Mouse (Mus musculus) spleen, adult 2 months (tissue): ENCODE measurements around the gene Ube2v1. TPM values are rescaled to one million over a fixed set of nuclear protein-coding genes. Genes with fewer than 3 reads are reported as not detected.
A peak's percentile ranks its signal among the peaks of the same experiment; 100 is the strongest.

Experiments
- DNase-seq, 2 experiments: peaks; one replicate each; pipeline versions ENCODE4 v3.0.0 to v3.0.0-alpha.2; 2012 to 2021; ENCODE audit warnings: low spot score in 2 of 2, low read depth in 1 of 2
- H3K27ac ChIP-seq: fragments of 200-500 bp; 2 replicates; pipeline ENCODE4 v1.5.1; 2012; ENCODE audit warnings: low read length, inconsistent platforms; ENCODE audit not compliant: insufficient read depth
- H3K27me3 ChIP-seq: fragments of 200-500 bp; 2 replicates; pipeline ENCODE4 v1.6.1; 2012; ENCODE audit warnings: mild to moderate bottlenecking, moderate library complexity, low read length, inconsistent platforms; ENCODE audit not compliant: control insufficient read depth, insufficient read depth
- H3K36me3 ChIP-seq: fragments of 200-500 bp; 2 replicates; pipeline ENCODE4 v1.6.1; 2012; ENCODE audit warnings: mild to moderate bottlenecking, low read length, inconsistent platforms; ENCODE audit not compliant: control insufficient read depth, insufficient read depth
- H3K4me1 ChIP-seq: fragments of 200-500 bp; 2 replicates; pipeline ENCODE4 v1.6.1; 2011; ENCODE audit warnings: inconsistent platforms; ENCODE audit not compliant: control insufficient read depth, insufficient read depth, insufficient read length
- H3K4me3 ChIP-seq: fragments of 200-500 bp; 2 replicates; pipeline ENCODE4 v1.5.1; 2011; ENCODE audit warnings: mild to moderate bottlenecking, inconsistent platforms; ENCODE audit not compliant: insufficient read depth, insufficient read length; ENCODE audit errors: extremely low read depth
- CTCF ChIP-seq: fragments of 200-500 bp; IDR thresholded peaks from 2 replicates; pipeline ENCODE4 v1.5.1; 2011; ENCODE audit warnings: mild to moderate bottlenecking, inconsistent platforms; ENCODE audit not compliant: insufficient read depth, insufficient read length, insufficient replicate concordance; ENCODE audit errors: extremely low read depth
- POLR2A ChIP-seq: fragments of 200-500 bp; IDR thresholded peaks from 2 replicates; pipeline ENCODE4 v1.6.1; 2011; ENCODE audit warnings: low read depth, low read length, inconsistent platforms
- WGBS: fragments of 180-500 bp; shearing (Covaris S2); methylation state at CpG from one replicate; pipeline ENCODE4 v1.1.7; 2018; 5-methylcytosine and 5-hydroxymethylcytosine counted together
- polyA plus RNA-seq: library from polyadenylated mRNA; depleted of rRNA; stranded (reverse); fragments of >200 nt; gene quantifications from 2 replicates; pipeline ENCODE4 v1.2.3, GENCODE M21; 2012

The Ube2v1 gene
- polyA plus RNA-seq, 1 experiment = 85.2 TPM

DNA sequence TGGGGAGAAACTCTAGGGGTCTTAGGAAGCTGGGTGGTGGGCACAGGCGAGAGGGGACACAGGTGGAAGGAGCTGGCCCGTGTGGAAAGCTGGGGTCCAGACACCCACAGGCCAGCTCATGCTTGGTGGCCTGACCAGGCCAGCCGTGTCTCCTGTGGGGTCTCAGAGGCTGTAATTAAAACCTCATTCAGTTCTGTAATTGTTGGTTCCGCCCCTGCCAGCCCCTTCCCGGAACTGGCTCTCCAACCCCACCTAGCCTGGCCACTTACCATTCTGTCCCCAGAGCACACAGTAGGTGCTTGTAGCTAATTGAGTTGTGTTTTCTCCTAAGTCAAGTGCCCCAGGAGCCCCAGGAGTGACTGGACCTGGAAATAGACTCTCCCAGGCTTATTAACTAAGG is 32.7 kb downstream of the Ube2v1 start:
- Histone ChIP-seq H3K27me3 (no peaks in the 10 kb centered on the region), H3K27ac (no peak overlapping the region), H3K4me1 (no peaks in the 10 kb centered on the region), H3K36me3 (no peaks in the 10 kb centered on the region), H3K4me3 (no peak overlapping the region)
- WGBS = 89% methylated on average over 5 of the region's 5 CpGs
- no peak for DNase-seq
- no peak for TF ChIP-seq POLR2A
- TF ChIP-seq CTCF = no peak

DNA sequence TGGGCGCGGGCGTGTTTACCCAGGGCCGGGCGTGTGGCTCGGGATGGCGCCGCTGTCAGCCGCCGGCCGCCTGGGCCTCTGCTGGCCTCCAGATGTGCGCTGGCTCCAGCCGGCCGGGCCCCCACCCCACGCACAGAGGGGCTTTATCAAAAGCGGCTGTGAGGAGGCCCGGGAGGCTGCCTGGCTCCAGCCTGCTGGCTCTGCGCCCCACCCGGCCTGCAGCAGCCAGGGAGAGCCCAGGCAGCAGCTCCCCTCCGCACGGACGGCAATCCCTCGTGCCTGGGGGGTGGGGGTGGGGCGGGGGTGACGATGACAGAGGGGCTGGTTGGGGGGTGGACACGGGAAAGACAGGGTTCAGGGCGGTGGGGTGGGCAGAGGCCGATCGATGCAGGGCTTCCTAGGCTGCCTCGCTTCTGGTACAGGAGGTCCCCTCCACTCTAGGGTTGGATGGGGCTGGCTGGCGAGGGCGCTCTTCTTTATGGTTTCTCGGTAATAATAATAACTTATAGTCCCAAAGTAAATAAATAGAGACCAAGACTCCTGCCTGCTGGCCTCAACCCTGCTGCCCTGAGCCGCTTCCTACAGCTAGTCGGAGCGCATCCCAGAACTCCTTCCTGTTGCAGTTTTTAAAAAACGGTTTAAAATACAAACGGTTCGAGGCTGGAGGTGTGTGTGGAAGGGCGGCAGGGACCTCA is 34.3 kb downstream of the Ube2v1 start:
- 86% methylated on average over 40 of the region's 40 CpGs for WGBS
- H3K4me3 ChIP-seq = no peak overlapping the region
- no peaks in the 10 kb centered on the region; the same call in 1 of the 2 replicates for H3K4me1 ChIP-seq
- no peaks in the 10 kb centered on the region for H3K27me3 ChIP-seq
- TF ChIP-seq CTCF = no peak
- H3K27ac ChIP-seq = peak overlapping the region; percentile 36; the same call in 1 of the 2 replicates
- H3K36me3 ChIP-seq = no peaks in the 10 kb centered on the region
- no peak for DNase-seq

DNA sequence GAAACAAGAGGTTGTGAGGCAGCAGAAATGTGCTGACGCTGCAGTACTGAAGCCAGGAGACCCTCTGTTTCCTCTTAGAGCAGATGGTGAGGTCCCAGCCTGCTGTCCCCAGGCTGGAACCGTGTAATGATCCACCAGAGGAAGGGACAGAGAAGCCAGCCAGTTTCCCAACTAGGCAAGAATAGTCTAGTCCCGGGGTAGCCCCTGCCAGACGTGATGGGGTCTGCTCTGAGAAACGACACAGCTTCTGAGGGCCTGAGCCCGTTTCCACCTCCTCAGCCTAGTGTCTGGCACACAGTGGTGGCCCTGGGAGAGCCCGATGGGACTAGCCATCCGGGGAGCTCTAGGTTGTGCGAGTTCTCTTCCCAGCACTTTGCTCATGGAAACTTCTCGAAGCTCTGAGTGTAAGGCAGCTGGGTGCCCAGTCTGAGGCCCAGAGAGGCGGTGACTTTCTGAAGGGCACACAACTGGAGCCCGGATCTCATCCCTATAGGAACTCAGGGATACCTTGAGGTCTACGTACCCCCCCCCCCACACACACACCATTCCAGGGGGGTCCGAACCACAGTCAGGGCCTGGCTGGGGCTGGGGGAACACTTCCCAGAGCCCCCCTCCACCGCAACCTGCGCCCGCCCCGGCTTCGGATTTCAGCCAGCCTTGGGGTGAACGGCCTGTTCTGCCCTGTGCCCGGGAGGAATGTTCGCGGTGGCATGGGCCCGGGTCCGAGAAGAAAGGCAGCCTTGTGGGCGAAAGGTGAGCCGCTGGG is 35.0 kb downstream of the Ube2v1 start:
- WGBS = 85% methylated on average over 27 of the region's 27 CpGs
- H3K4me1 ChIP-seq = no peaks in the 10 kb centered on the region; the same call in 1 of the 2 replicates
- H3K4me3 ChIP-seq = no peak overlapping the region
- no peaks in the 10 kb centered on the region for H3K27me3 ChIP-seq
- TF ChIP-seq CTCF (no peak), POLR2A (no peak)
- no peaks in the 10 kb centered on the region for H3K36me3 ChIP-seq
- peak overlapping the region; percentile 36; the same call in 1 of the 2 replicates for H3K27ac ChIP-seq
- no peak for DNase-seq

- Histone ChIP-seq H3K4me1 (no peaks in the 10 kb centered on the region; the same call in 1 of the 2 replicates), H3K27me3 (no peaks in the 10 kb centered on the region), H3K36me3 (no peaks in the 10 kb centered on the region), H3K27ac (peak overlapping the region; percentile 60), H3K4me3 (no peak overlapping the region)
- no peak for TF ChIP-seq POLR2A
- no peak for TF ChIP-seq CTCF
- WGBS = 56% methylated on average over 4 of the region's 4 CpGs
- DNase-seq = no peak
Observed at GRCm38 (mm10) chr2:167596262-167596661, 35.6 kb downstream of the Ube2v1 start.

DNA sequence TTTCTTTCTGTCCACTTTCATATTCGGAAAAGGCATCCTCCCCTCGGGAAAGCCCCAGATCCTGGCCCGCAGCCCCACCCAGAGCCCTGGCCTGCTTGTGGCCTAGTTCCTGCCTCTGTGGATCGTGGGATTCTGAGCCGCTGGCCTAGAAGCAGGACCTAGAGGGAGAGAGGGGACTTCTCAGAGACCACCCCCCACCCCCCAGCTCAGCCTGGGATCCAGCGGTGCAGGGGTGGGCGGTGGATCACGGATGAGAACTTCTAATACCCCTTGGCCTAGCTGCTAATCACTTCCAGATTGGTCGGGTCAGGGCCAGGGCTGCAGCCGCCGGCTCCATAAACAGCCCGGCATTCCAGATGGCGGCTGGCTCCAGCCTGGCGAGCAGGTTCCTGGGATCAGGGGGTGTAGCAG is 36.1 kb downstream of the Ube2v1 start:
- H3K27me3 ChIP-seq = no peaks in the 10 kb centered on the region
- DNase-seq = no peak
- no peaks in the 10 kb centered on the region for H3K36me3 ChIP-seq
- 80% methylated on average over 14 of the region's 14 CpGs for WGBS
- peak overlapping the region; percentile 60 for H3K27ac ChIP-seq
- TF ChIP-seq CTCF (no peak), POLR2A (no peak)
- H3K4me3 ChIP-seq = no peak overlapping the region
- no peaks in the 10 kb centered on the region; the same call in 1 of the 2 replicates for H3K4me1 ChIP-seq

DNA sequence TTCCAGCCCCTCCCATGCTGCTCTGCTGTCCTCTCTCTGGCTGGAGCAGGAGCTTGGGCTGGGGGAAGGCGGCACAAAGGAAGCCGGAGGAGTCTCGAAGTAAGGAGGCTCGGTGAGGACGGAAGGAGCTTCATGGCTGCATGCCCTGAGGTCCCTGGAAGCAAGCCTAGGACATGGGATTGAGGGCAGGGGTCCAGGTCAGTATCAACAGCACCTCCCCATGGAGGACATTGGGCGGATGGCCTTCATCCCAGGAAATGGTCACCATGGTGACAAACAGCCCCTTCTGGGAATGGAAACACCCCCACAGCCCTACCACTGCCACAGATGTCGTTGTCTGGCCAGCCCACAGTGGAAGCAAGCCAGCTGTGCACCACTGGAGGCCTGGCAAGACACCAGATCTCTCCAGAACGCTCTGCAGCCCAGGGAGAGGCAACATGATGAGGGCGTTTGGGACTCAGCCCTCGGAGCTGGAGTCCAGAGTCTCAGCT is 37.4 kb downstream of the Ube2v1 start:
- WGBS = 77% methylated on average over 10 of the region's 10 CpGs
- H3K36me3 ChIP-seq = no peaks in the 10 kb centered on the region
- no peaks in the 10 kb centered on the region; the same call in 1 of the 2 replicates for H3K4me1 ChIP-seq
- DNase-seq = peak in 1 of 2 experiments; percentile 18
- peak overlapping the region; percentile 59 for H3K27ac ChIP-seq
- no peak overlapping the region for H3K4me3 ChIP-seq
- no peak for TF ChIP-seq CTCF
- no peak for TF ChIP-seq POLR2A
- no peaks in the 10 kb centered on the region for H3K27me3 ChIP-seq
